Mouse (Mus musculus) left cerebral cortex, adult 8-10 months (tissue): ENCODE measurements around the gene Nfam1. TPM values are rescaled to one million over a fixed set of nuclear protein-coding genes. Genes with fewer than 3 reads are reported as not detected.
A peak's percentile ranks its signal among the peaks of the same experiment; 100 is the strongest.

ENCODE experiments used
- DNase-seq, 2 experiments: peaks; one replicate each; pipeline ENCODE4 v3.0.0; 2022; ENCODE audit warnings: low spot score in 2 of 2
- total RNA-seq, 4 experiments: library from RNA; stranded (reverse); gene quantifications; 2 replicates each; pipeline ENCODE4 v1.2.4; 2022

Gene Nfam1
- total RNA-seq, 4 experiments from 2014 or later = 2.3 to 4.1 (median 3.6) TPM

GRCm38 (mm10) chr15:83038812-83039211, 5.7 kb upstream of the Nfam1 start:
- DNase-seq = no peak

GRCm38 (mm10) chr15:83037755-83038483, 4.8 kb upstream of the Nfam1 start:
- peak; percentile 57 to 96 for DNase-seq

GRCm38 (mm10) chr15:83036900-83037519, 3.9 kb upstream of the Nfam1 start:
- DNase-seq = peak in 1 of 2 experiments; percentile 39

- no peak for DNase-seq
These were observed 3.0 kb upstream of the Nfam1 start for GRCm38 (mm10) chr15:83036089-83036488.

GRCm38 (mm10) chr15:83034275-83034977, 1.3 kb upstream of the Nfam1 start:
- peak; percentile 51 to 68 for DNase-seq

- no peak for DNase-seq
These were observed 2.2 kb downstream of the Nfam1 start for GRCm38 (mm10) chr15:83030884-83031283.

- DNase-seq = no peak
These were observed 3.1 kb downstream of the Nfam1 start for GRCm38 (mm10) chr15:83029725-83030718.

GRCm38 (mm10) chr15:83026129-83026528, 7.0 kb downstream of the Nfam1 start:
- no peak for DNase-seq

- no peak for DNase-seq
These were observed 7.9 kb downstream of the Nfam1 start for GRCm38 (mm10) chr15:83025041-83025760.

GRCm38 (mm10) chr15:83022947-83023346, 10.2 kb downstream of the Nfam1 start:
- DNase-seq = no peak

GRCm38 (mm10) chr15:83010990-83011664, 22.0 kb downstream of the Nfam1 start:
- peak in 1 of 2 experiments; percentile 90 for DNase-seq

- no peak for DNase-seq
These were observed 22.7 kb downstream of the Nfam1 start for GRCm38 (mm10) chr15:83010423-83010822.

GRCm38 (mm10) chr15:83009532-83009931, 23.6 kb downstream of the Nfam1 start:
- no peak for DNase-seq

GRCm38 (mm10) chr15:83008761-83009423, 24.2 kb downstream of the Nfam1 start:
- DNase-seq = peak in 1 of 2 experiments; percentile 56

GRCm38 (mm10) chr15:83007346-83007920, 25.7 kb downstream of the Nfam1 start:
- no peak for DNase-seq

GRCm38 (mm10) chr15:83002665-83003548, 30.2 kb downstream of the Nfam1 start:
- DNase-seq = peak; percentile 83 to 92

GRCm38 (mm10) chr15:82998811-82999221, 34.3 kb downstream of the Nfam1 start:
- peak in 1 of 2 experiments; percentile 42 for DNase-seq

GRCm38 (mm10) chr15:82996431-82996830, 36.7 kb downstream of the Nfam1 start:
- DNase-seq = no peak
